Comparison of ENCODE assay signal across 23 mouse cellular contexts in the genomic region with DNA sequence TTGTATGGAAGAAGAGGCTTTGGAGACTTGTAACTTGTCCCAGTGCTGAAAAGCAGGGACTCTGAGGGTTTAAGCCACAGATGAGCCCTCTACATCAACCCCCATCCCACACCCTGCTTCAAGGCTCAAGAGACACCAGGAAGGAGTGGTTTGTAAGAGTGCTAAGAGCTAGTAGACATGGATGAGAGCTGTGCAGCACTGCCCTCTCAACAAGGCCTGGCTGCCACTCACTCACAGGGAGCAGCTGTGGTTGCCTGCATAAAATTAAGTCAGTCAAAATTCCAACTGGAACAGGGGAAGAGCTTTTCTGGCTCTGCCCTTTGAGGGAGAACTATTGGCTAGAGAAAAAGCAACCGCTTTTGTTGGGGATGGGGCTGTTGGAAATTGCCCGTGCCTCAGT.
DNase-seq lines count a peak whose midpoint lies in the region; ATAC-seq and TF ChIP-seq lines count a peak whose summit lies in the region.
"Had no signal": no experiment of that assay in that cellular context is flagged by ENCODE, and none has a peak within 500 bp of the region (broad histone marks: within the 10 kb centered on the region; RNA-seq: fewer than 3 reads in every experiment).

No protein-coding gene starts in this region.

- H3K9ac ChIP-seq in hindbrain, embryonic 11.5 days (ENCODE audit: low read depth, low read length), result no peak overlapping the region
- no peak overlapping the region for H3K9ac ChIP-seq in hindbrain, postnatal 0 days (replicated peaks; ENCODE audit: low read length)
- H3K9ac ChIP-seq in midbrain, embryonic 13.5 days (replicated peaks), result no peak overlapping the region
- no peak overlapping the region for H3K9ac ChIP-seq in midbrain, embryonic 16.5 days (ENCODE audit: low read depth, low read length)
- H3K9ac ChIP-seq: intestine, embryonic 15.5 days; liver, embryonic 15.5 days; lung, embryonic 14.5 days had no signal

- 96% methylated on average over 2 of the region's 2 CpGs for WGBS in hindbrain, embryonic 11.5 days
- 95% methylated on average over 2 of the region's 2 CpGs for WGBS in hindbrain, postnatal 0 days
- WGBS in midbrain, embryonic 13.5 days, result 91% methylated on average over 2 of the region's 2 CpGs
- WGBS in midbrain, embryonic 16.5 days, result 95% methylated on average over 2 of the region's 2 CpGs

- H3K4me2 ChIP-seq in hindbrain, embryonic 11.5 days (replicated peaks; ENCODE audit: low read depth, low read length), result no peak overlapping the region
- no peak overlapping the region for H3K4me2 ChIP-seq in hindbrain, postnatal 0 days (ENCODE audit: low read depth, low read length)
- no peak overlapping the region for H3K4me2 ChIP-seq in midbrain, embryonic 13.5 days (replicated peaks)
- no peak overlapping the region for H3K4me2 ChIP-seq in midbrain, embryonic 16.5 days (ENCODE audit: low read length)
- H3K4me2 ChIP-seq in myocyte (ENCODE audit: low read depth), result no peak overlapping the region
- H3K4me2 ChIP-seq: intestine, embryonic 15.5 days; liver, embryonic 15.5 days; lung, embryonic 14.5 days had no signal

- H3ac ChIP-seq in myocyte (ENCODE audit: control insufficient read depth, insufficient read length), result no peak overlapping the region

- no peak overlapping the region for H3K4me3 ChIP-seq in hindbrain, embryonic 11.5 days (ENCODE audit: low read depth, low read length)
- no peak overlapping the region for H3K4me3 ChIP-seq in hindbrain, postnatal 0 days (ENCODE audit: low read length)
- H3K4me3 ChIP-seq in midbrain, embryonic 13.5 days (replicated peaks), result no peak overlapping the region
- H3K4me3 ChIP-seq in midbrain, embryonic 16.5 days (ENCODE audit: low read depth, low read length), result no peak overlapping the region
- H3K4me3 ChIP-seq in myocyte, result no peak overlapping the region
- H3K4me3 ChIP-seq: hindbrain, embryonic 10.5 days; intestine, embryonic 15.5 days; liver, embryonic 15.5 days had no signal

- no peaks in the 10 kb centered on the region for H3K79me2 ChIP-seq in myocyte (ENCODE audit: control insufficient read depth, insufficient read depth)

- H3K27ac ChIP-seq in hindbrain, embryonic 11.5 days (ENCODE audit: low read depth, low read length), result no peak overlapping the region
- H3K27ac ChIP-seq in hindbrain, postnatal 0 days, result no peak overlapping the region
- no peak overlapping the region for H3K27ac ChIP-seq in midbrain, embryonic 13.5 days
- no peak overlapping the region for H3K27ac ChIP-seq in midbrain, embryonic 16.5 days (ENCODE audit: low read length)
- H3K27ac ChIP-seq: hindbrain, embryonic 10.5 days; intestine, embryonic 15.5 days; liver, embryonic 15.5 days had no signal

- H3K36me3 ChIP-seq in hindbrain, embryonic 11.5 days (ENCODE audit: control insufficient read depth, insufficient read depth, low read length), result no peaks in the 10 kb centered on the region
- H3K36me3 ChIP-seq in hindbrain, postnatal 0 days (ENCODE audit: insufficient read depth, low read length), result no peaks in the 10 kb centered on the region
- H3K36me3 ChIP-seq in midbrain, embryonic 13.5 days, result no peaks in the 10 kb centered on the region
- no peaks in the 10 kb centered on the region for H3K36me3 ChIP-seq in midbrain, embryonic 16.5 days (ENCODE audit: control insufficient read depth, insufficient read depth, low read length)
- no peaks in the 10 kb centered on the region for H3K36me3 ChIP-seq in myocyte (ENCODE audit: control insufficient read depth, insufficient read depth)
- H3K36me3 ChIP-seq: hindbrain, embryonic 10.5 days; intestine, embryonic 15.5 days; liver, embryonic 15.5 days had no signal

- H3K4me1 ChIP-seq in hindbrain, embryonic 11.5 days (replicated peaks; ENCODE audit: control insufficient read depth, insufficient read depth, low read length), result no peaks in the 10 kb centered on the region
- no peaks in the 10 kb centered on the region for H3K4me1 ChIP-seq in hindbrain, postnatal 0 days (ENCODE audit: insufficient read depth, low read length)
- H3K4me1 ChIP-seq in midbrain, embryonic 13.5 days (replicated peaks), result no peaks in the 10 kb centered on the region
- H3K4me1 ChIP-seq in midbrain, embryonic 16.5 days (ENCODE audit: control insufficient read depth, insufficient read depth, low read length), result no peaks in the 10 kb centered on the region
- H3K4me1 ChIP-seq: hindbrain, embryonic 10.5 days; intestine, embryonic 15.5 days; liver, embryonic 15.5 days had no signal

- no peak for DNase-seq in hindbrain, embryonic 11.5 days (ENCODE audit: low spot score)
- no peak for DNase-seq in hindbrain, postnatal 0 days (ENCODE audit: low spot score)
- peak; percentile 53 for DNase-seq in R1 (ENCODE audit: low read depth, low spot score)
- DNase-seq in spleen, adult 18-20 months, result no peak
- DNase-seq: adrenal gland, adult 8-10 months; cerebellum, adult 8-10 months; cerebellum, postnatal 25 days; gastrocnemius, postnatal 14 days; heart, postnatal 14 days; kidney, adult 2 months; kidney, postnatal 25 days; liver; lung, embryonic 14.5 days; lung, postnatal 14 days; thymus, postnatal 4 days had no signal

- 0 out of 2 replicates have a peak, but pooled peaks have one; percentile 35 for ATAC-seq in hindbrain, embryonic 11.5 days (ENCODE audit: low FRiP score)
- no peak for ATAC-seq in hindbrain, postnatal 0 days
- peak; percentile 66; the same call in 1 of the 2 replicates for ATAC-seq in midbrain, embryonic 13.5 days
- no peak for ATAC-seq in midbrain, embryonic 16.5 days
- ATAC-seq: CD4-positive, CD25-positive, alpha-beta regulatory T cell, adult 4 months; hindbrain, embryonic 16.5 days; intestine, embryonic 15.5 days had no signal

- no peak for TF ChIP-seq POLR2A in myocyte (IDR thresholded peaks at IDR 0.05; ENCODE audit: insufficient read length, low read depth)

- H3K9me3 ChIP-seq in hindbrain, embryonic 11.5 days (ENCODE audit: control insufficient read depth, low read length), result no peaks in the 10 kb centered on the region
- no peaks in the 10 kb centered on the region for H3K9me3 ChIP-seq in hindbrain, postnatal 0 days (ENCODE audit: low read length)
- H3K9me3 ChIP-seq in midbrain, embryonic 13.5 days, result no peaks in the 10 kb centered on the region
- H3K9me3 ChIP-seq in midbrain, embryonic 16.5 days (replicated peaks; ENCODE audit: control insufficient read depth, low read length, poor library complexity, severe bottlenecking), result no peaks in the 10 kb centered on the region
- H3K9me3 ChIP-seq: hindbrain, embryonic 10.5 days; intestine, embryonic 15.5 days; liver, embryonic 15.5 days had no signal

- H3K27me3 ChIP-seq in hindbrain, embryonic 11.5 days (ENCODE audit: control insufficient read depth, insufficient read depth, low read length), result no peaks in the 10 kb centered on the region
- no peaks in the 10 kb centered on the region for H3K27me3 ChIP-seq in hindbrain, postnatal 0 days (ENCODE audit: insufficient read depth, low read length)
- H3K27me3 ChIP-seq in midbrain, embryonic 13.5 days, result no peaks in the 10 kb centered on the region
- no peaks in the 10 kb centered on the region for H3K27me3 ChIP-seq in midbrain, embryonic 16.5 days (ENCODE audit: control insufficient read depth, insufficient read depth, low read depth, low read length)
- H3K27me3 ChIP-seq in myocyte (ENCODE audit: control insufficient read depth, insufficient read depth, insufficient read length), result no peaks in the 10 kb centered on the region
- H3K27me3 ChIP-seq: intestine, embryonic 15.5 days; liver, embryonic 15.5 days had no signal

- no peak for TF ChIP-seq CTCF in hindbrain, postnatal 0 days (IDR thresholded peaks at IDR 0.05; ENCODE audit: low read depth)

TF ChIP-seq in myocyte, 11 proteins besides CTCF, POLR2A, EP300 and RAD21:
- TF ChIP-seq E2F4 (IDR thresholded peaks at IDR 0.05; ENCODE audit: insufficient read depth) (no peak), MYOG (IDR thresholded peaks at IDR 0.05; ENCODE audit: control insufficient read depth in 1 of 3, insufficient read depth in 1 of 3, insufficient read length in 2 of 3, low read depth in 2 of 3) (no peak), CEBPB (IDR thresholded peaks at IDR 0.05; ENCODE audit: insufficient read depth, poor library complexity, severe bottlenecking) (no peak), MYOD1 (IDR thresholded peaks at IDR 0.05; ENCODE audit: control insufficient read depth in 1 of 3, insufficient read length in 2 of 3, low read depth in 2 of 3) (peak; percentile 48 to 65 (median 55)), TCF12 (IDR thresholded peaks at IDR 0.05; ENCODE audit: insufficient read depth, poor library complexity, severe bottlenecking) (no peak), REST (IDR thresholded peaks at IDR 0.05; ENCODE audit: insufficient read depth, insufficient read length) (no peak)

Comparison
In these comparisons a context has a peak if more than half of its experiments do, and no peak if none do; other contexts are left out.
1. ATAC-seq: peak in hindbrain, embryonic 11.5 days (single experiment) and midbrain, embryonic 13.5 days (single experiment); none in hindbrain, postnatal 0 days (single experiment) and midbrain, embryonic 16.5 days (single experiment).